In the genomic region with DNA sequence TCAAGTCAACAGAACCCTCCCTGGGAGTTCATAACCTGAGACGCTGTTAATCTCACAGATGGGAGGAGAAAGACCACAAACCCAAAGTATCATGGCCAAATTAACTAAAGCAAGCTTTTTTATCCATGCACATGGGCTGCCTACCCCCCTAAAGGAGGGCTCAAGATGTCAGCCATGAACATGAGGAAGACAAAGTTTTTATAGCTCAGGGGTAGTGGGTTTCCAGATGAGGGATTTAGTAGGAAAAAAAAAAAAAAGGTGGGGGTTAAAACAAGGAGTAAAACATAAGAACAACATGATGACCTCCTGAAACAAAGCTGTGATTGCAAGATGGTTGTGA, we compare ENCODE assay signal across 20 mouse cellular contexts.
DNase-seq lines count a peak whose midpoint lies in the region; ATAC-seq and TF ChIP-seq lines count a peak whose summit lies in the region.
"Had no signal": no experiment of that assay in that cellular context is flagged by ENCODE, and none has a peak within 500 bp of the region (broad histone marks: within the 10 kb centered on the region; RNA-seq: fewer than 3 reads in every experiment).

No protein-coding gene starts in this region.

- H3K27me3 ChIP-seq in cerebellum, adult 2 months (ENCODE audit: control insufficient read depth, insufficient read depth, low read length): no peaks in the 10 kb centered on the region
- no peaks in the 10 kb centered on the region for H3K27me3 ChIP-seq in kidney, embryonic 15.5 days
- H3K27me3 ChIP-seq in limb, embryonic 13.5 days: no peaks in the 10 kb centered on the region
- H3K27me3 ChIP-seq in limb, embryonic 10.5 days (ENCODE audit: low read depth, poor library complexity, severe bottlenecking): no peaks in the 10 kb centered on the region
- H3K27me3 ChIP-seq: heart, embryonic 13.5 days; hindbrain, embryonic 12.5 days; hindbrain, embryonic 15.5 days had no signal

- no peaks in the 10 kb centered on the region for H3K9me3 ChIP-seq in kidney, embryonic 15.5 days (replicated peaks)
- 0 out of 2 replicates have a peak, but pooled peaks cover 3% of the 10 kb centered on the region for H3K9me3 ChIP-seq in limb, embryonic 13.5 days
- H3K9me3 ChIP-seq in limb, embryonic 10.5 days (replicated peaks): no peaks in the 10 kb centered on the region
- H3K9me3 ChIP-seq: heart, embryonic 10.5 days; heart, embryonic 13.5 days; hindbrain, embryonic 12.5 days; hindbrain, embryonic 15.5 days had no signal

- no peaks in the 10 kb centered on the region for H3K36me3 ChIP-seq in kidney, embryonic 15.5 days
- H3K36me3 ChIP-seq in limb, embryonic 13.5 days: no peaks in the 10 kb centered on the region
- H3K36me3 ChIP-seq in limb, embryonic 10.5 days: no peaks in the 10 kb centered on the region
- H3K36me3 ChIP-seq: heart, embryonic 10.5 days; heart, embryonic 13.5 days; hindbrain, embryonic 12.5 days; hindbrain, embryonic 15.5 days had no signal

- peak; percentile 43; the same call in 1 of the 2 replicates for ATAC-seq in kidney, embryonic 15.5 days (replicated peaks; ENCODE audit: low FRiP score)
- ATAC-seq in limb, embryonic 13.5 days (ENCODE audit: low FRiP score, low read depth): peak; percentile 70; the same call in 1 of the 2 replicates
- ATAC-seq: activated CD4-positive, CD25-positive, alpha-beta regulatory T cell, adult 4 months; forebrain, embryonic 14.5 days; forebrain, postnatal 0 days had no signal

- peak overlapping the region; percentile 77; the same call in 1 of the 2 replicates for H3K27ac ChIP-seq in cerebellum, adult 2 months (ENCODE audit: insufficient read depth, low read length)
- H3K27ac ChIP-seq in kidney, embryonic 15.5 days: peak overlapping the region; percentile 68
- no peak overlapping the region; the same call in 1 of the 2 replicates for H3K27ac ChIP-seq in limb, embryonic 13.5 days
- no peak overlapping the region for H3K27ac ChIP-seq in limb, embryonic 10.5 days
- H3K27ac ChIP-seq: gastrocnemius, adult 2 months; heart, adult 2 months; heart, embryonic 10.5 days; hindbrain, embryonic 12.5 days; hindbrain, embryonic 15.5 days had no signal

- no peak overlapping the region for H3K4me2 ChIP-seq in kidney, embryonic 15.5 days
- H3K4me2 ChIP-seq in limb, embryonic 13.5 days (replicated peaks): no peak overlapping the region
- H3K4me2 ChIP-seq: heart, embryonic 13.5 days; hindbrain, embryonic 12.5 days; hindbrain, embryonic 15.5 days had no signal

- no peak overlapping the region for H3K9ac ChIP-seq in kidney, embryonic 15.5 days
- H3K9ac ChIP-seq in limb, embryonic 13.5 days: no peak overlapping the region
- H3K9ac ChIP-seq: forebrain, postnatal 0 days; heart, embryonic 13.5 days; hindbrain, embryonic 12.5 days; hindbrain, embryonic 15.5 days had no signal

- H3K4me3 ChIP-seq in cerebellum, adult 2 months (replicated peaks; ENCODE audit: insufficient read depth, low read depth, low read length): no peak overlapping the region
- H3K4me3 ChIP-seq in kidney, embryonic 15.5 days (replicated peaks): no peak overlapping the region
- no peak overlapping the region for H3K4me3 ChIP-seq in limb, embryonic 13.5 days
- no peak overlapping the region for H3K4me3 ChIP-seq in limb, embryonic 10.5 days
- H3K4me3 ChIP-seq: gastrocnemius, adult 2 months; heart, adult 2 months; heart, embryonic 10.5 days; heart, embryonic 13.5 days; hindbrain, embryonic 12.5 days; hindbrain, embryonic 15.5 days had no signal

- no peak for TF ChIP-seq POLR2A in cerebellum, adult 2 months (IDR thresholded peaks at IDR 0.05; ENCODE audit: borderline replicate concordance, insufficient read depth, low read length)

- peaks cover 18% of the 10 kb centered on the region; the same call in 1 of the 2 replicates for H3K4me1 ChIP-seq in cerebellum, adult 2 months (ENCODE audit: control insufficient read depth, insufficient read depth, low read length)
- H3K4me1 ChIP-seq in kidney, embryonic 15.5 days: no peaks in the 10 kb centered on the region
- peaks cover 11% of the 10 kb centered on the region; the same call in 1 of the 2 replicates for H3K4me1 ChIP-seq in limb, embryonic 13.5 days
- H3K4me1 ChIP-seq in limb, embryonic 10.5 days: peaks cover 4% of the 10 kb centered on the region; the same call in 1 of the 2 replicates
- H3K4me1 ChIP-seq: heart, embryonic 13.5 days; hindbrain, embryonic 12.5 days; hindbrain, embryonic 15.5 days had no signal

- 5% methylated on average over 1 of the region's 1 CpGs for WGBS in cerebellum, adult 2 months
- WGBS in kidney, embryonic 15.5 days: 28% methylated on average over 1 of the region's 1 CpGs
- WGBS in limb, embryonic 13.5 days: 47% methylated on average over 1 of the region's 1 CpGs
- 87% methylated on average over 1 of the region's 1 CpGs for WGBS in limb, embryonic 10.5 days

- no peak for DNase-seq in cerebellum, adult 2 months
- no peak for DNase-seq in cerebellum, adult 9-11 months
- no peak for DNase-seq in kidney, adult 11 months
- DNase-seq in limb, embryonic 10.5 days (ENCODE audit: low spot score): no peak
- peak; percentile 11 for DNase-seq in mesoderm, embryonic 11.5 days (ENCODE audit: low read depth, low spot score)
- DNase-seq in gastrocnemius, postnatal 10 days: no peak
- DNase-seq: adrenal gland, adult 8-10 months; adrenal gland, postnatal 25 days; forebrain, postnatal 0 days; gastrocnemius, adult 2 months; gastrocnemius, postnatal 25 days; heart, adult 2 months had no signal

- no peak for TF ChIP-seq CTCF in cerebellum, adult 2 months (IDR thresholded peaks at IDR 0.05; ENCODE audit: borderline replicate concordance, insufficient read depth, low read depth, low read length)

Comparison
In these comparisons a context has a peak if more than half of its experiments do, and no peak if none do; other contexts are left out.
1. H3K27ac ChIP-seq: peak in cerebellum, adult 2 months (single experiment) and kidney, embryonic 15.5 days (single experiment); none in limb, embryonic 13.5 days (single experiment) and limb, embryonic 10.5 days (single experiment).